Mouse (Mus musculus) layer of hippocampus, adult 11-12 months (tissue): ENCODE measurements around the gene Plvap.

Source experiments
- DNase-seq: peaks from one replicate; pipeline ENCODE4 v3.0.0; 2022; ENCODE audit warnings: low spot score

Gene Plvap

DNA sequence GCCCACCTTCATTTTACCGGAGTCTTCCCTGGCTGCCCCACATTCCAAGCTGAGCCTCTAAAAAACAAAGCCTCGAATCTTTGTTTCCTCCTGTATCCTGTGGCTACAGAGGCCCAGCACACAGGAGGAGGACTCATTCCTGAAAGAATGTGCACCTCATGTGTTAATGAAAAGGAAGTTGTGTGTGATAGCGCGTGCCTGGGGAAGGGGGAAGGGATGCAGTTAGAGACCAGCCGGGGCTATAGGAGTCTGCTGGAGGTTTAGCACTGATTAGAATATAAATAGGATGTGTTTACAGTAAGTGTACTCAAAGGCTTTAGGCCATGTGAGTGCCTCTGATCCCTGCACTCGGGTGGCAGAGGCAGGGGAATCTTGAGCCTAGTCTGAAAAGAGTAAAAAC is 14.7 kb upstream of the Plvap start:
- no peak for DNase-seq

DNA sequence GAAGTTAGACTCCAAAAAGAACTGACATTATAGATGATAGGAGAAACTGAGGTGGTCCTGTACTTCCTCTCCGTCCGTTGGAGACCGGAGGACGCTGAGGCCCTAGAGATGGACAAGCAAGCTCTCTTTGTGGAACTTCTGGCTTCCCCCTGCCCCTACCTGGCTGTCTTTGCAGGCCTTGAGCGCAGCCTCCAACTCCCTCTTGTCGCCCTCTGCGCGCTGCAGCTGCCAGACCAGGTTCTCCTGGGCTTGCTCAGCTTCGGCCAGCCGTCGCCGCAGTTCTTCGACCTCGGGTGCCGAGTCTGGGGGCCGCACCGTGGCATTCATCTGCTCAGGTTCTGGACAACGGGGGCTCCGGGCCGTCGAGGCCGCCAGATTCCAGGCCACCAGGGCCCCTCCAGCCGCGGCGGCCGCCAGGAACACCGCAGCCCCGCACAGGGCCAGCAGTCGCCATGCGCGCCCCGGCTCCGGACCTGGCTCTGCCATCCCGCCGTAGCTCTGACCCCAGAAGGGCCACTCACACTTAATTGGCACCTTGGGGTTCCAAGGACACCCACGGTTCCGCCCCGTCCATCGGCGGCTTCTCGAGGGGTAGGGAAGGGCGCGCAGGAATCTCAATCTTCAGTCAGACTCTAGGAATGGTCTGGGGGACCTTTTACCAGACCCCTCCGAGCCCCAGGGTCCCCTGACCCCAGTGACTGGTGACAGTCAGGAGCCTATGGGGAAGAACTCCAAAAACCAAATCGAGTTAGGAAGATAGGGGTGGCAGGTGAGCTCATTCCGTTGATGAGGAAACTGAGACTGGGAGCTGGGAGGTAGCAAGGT is 13.9 kb upstream of the Plvap start, which contains the start of gene Ccdc194:
TSS of gene Ccdc194 (minus strand) at position 486 of the 825 bp plus-strand sequence.
- DNase-seq: no peak

DNA sequence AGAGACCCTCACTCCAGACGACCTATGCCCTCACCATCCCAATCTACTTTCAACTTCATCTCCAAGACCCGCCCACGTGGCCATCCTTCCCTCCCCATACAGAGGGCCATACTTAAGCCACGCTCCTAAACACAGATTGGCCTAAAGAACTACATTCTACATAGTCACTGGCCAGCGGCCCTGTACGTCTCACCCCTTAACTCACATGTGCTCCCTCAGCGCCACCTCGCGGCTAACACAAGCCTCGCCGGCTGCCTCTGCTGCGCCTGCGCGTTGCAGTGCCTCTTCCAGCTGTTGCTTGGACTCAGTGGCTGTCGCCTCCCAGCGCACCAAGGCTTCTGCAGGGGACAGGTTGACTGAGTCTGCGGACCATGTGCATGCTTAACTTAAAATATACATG is 10.1 kb upstream of the Plvap start:
- peak; percentile 95 for DNase-seq

DNA sequence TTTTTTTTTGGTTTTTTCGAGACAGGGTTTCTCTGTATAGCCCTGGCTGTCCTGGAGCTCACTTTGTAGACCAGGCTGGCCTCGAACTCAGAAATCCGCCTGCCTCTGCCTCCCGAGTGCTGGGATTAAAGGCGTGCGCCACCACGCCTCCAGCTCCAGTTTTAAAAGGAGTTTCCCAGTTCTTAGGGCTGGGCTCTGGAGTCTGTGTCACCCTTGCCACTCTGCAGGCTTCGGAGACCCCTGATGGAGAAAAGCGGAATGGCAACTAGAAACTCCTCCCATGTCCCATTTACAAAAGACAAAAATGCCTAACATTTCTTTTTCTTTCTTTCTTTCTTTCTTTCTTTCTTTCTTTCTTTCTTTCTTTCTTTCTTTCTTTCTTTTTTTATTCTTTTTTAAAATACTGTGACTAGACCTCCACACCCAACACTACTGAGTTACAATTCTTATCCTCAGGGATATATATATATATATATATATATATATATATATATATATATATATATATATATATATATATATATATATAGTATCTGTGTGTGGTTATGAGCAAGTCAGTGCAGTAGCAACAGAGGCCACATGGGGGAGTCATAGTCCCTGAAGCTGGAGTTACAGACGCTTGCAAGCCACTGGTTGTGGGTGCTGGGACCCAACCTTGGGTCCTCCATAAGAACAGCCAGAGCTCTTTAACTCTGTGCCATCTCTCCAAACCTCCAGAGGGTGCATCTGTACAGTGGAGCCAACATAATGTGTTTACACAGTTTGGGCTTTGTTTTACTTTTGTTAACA is 7.7 kb upstream of the Plvap start:
- DNase-seq: peak; percentile 55

DNA sequence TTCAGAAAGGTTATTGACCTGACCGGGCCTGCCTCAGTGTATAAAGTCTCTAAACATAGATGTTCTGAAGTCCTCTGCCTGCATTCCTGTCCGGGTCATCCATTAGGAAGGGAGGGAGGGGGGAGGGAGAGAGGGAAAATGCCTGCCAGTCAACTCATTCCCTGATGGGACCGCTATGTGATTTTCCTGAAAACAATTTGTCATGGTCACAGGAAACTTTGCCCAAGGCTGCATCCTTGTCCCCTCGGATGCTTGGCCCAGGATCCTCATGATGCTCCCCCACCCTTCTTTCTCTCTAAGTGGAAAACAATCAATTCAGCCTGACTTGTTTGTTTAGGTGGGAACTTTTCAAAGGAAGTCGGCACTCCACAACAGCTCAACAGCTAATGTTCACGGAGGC is 5.2 kb upstream of the Plvap start:
- DNase-seq: no peak

DNA sequence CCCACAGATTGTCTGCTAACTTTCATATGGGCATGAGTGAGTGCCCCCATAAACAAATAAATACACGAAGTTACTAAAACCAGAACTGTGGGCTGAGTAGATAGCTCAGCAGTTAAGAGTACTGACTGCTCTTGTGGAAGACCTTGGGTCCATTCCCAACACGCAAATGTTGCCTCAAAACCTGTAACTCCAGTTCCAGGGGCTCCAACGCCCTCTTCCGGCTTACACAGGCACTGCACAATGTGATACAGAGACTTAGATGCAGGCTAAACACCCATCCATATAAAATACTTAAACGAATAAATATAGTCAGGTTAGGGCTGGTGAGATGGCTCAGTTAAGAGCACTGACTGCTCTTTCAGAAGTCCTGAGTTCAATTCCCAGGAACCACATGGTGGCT is 3.5 kb upstream of the Plvap start:
- DNase-seq: no peak

DNA sequence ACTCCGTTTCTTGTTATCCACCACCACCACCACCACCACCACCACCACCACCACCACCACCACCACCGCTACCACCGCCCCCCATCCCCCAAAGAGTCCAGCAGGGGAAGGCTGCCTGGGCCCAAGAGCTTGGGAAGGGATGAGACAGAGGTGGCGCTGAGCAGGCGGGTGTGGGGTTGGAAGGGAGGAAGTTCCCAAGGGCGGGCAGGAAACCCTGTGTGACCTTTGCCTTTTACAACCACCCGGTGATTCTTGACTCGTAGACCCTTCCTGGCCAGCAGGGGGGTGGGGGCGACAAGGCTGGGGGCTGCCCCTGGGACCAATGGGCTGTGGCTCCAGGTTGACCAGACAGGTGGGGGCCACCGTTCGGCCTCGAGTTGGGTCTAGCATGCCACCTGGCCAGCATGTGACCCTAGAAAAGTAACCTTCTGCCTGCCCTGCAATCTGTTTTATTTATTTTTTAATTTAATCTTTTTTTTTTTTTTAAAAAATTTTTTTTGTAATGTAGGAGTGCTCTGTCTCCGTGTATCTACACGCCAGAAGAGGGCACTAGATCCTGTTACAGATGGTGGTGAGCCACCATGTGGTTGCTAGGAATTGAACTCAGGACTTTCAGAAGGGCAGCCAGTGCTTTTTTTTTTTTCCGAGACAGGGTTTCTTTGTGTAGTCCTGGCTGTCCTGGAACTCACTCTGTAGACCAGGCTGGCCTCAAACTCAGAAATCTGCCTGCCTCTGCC is 1.6 kb upstream of the Plvap start:
- DNase-seq: no peak

DNA sequence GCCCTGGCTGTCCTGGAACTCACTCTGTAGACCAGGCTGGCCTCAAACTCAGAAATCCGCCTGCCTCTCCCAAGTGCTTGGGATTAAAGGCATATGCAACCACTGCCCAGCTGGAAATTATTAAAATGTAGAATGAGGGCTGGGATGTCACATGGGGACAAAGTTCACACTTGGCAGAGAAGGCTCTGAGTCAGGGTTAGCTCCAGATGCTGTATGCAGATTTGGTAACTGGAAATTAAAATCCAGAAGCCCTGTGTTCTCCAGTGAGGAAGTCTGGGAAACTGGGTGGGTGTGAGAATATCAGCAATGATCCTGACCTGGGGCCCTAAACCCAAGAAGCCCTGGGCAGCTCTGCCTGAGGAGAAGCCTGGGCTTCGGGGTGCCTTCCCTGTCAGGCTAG is 2.2 kb downstream of the Plvap start:
- DNase-seq: no peak

DNA sequence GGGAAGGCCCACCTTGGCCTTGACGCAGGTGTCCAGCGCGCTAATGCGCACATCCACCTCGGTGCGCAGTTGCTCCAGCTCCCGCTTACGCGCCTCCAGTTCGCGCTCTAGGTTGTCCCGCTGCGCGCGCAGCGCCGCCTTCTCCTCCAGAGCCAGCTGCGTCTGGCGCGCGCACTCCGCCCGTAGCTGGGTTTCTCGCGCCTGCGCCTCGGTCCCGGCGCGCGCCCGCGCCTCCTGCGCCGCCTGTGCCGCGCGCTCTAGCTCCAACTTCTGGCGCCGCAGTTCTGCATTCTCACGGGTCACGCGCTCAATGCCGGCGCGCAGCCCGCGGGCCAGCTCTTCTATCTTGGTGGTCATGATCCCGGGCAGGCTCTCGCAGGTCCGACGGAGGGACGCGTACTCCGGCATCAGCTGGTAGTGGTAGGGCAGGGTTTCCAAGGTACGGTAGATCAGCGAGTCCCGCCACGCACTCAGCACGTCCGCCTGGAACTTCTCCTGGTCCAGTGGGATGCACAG is 3.9 kb downstream of the Plvap start:
- peak; percentile 80 for DNase-seq

DNA sequence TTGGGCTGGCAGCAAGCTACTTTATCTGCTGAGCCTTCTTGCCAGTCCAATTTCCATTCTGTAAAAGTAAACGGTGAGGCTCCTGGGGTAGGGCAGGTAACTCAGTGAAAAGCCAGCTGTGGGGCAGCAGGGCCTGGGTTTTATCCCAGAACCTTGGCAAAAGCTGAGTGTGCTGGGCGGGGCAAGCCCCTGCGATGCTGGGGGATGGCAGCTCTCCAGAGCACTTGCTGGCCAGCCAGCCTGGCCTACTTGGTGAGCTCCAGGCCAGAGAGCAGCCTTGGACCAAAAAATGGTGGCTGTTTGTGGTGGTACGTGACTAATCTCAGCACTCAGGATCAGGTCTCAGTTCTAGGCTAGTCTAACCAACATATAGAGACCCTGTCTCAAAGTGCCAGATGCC is 5.6 kb downstream of the Plvap start:
- no peak for DNase-seq

DNA sequence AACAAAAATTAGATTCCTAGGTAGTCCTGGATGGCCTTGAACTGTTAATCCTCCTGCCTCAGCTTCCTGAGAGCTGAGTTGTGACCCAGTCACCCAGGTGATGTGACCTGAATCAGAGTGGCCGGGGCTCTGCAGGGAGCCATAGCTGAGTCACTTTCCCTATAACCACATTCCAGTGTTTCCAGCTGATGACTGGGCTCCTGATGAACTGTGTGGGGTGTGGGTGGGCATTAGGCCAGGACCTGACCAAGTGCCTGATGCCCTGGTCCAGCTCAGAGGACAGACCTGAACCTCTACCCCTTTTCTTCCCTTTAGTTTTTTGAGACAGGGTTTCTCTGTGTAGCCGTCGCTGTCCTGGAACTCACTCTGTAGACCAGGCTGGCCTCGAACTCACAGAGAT is 6.2 kb downstream of the Plvap start:
- no peak for DNase-seq

DNA sequence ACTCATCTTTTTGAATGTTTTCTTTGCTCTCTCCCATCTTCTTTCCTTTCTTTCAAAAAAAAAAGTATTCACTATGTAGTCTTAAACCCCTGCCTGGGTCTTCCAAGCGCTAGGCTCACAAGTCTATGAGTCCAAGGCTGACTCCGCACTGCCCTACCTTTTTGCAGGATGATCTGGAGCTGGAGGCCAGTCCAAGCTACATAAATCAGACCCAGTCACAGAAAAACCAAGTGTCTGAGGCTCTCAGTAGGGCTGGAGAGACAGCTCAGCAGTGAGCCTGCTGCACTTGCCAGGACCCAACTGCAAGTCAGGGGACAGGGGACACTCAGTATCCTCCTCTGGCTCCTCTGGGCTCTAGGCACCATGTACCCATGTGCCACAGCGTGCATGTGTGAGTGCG is 7.2 kb downstream of the Plvap start:
- DNase-seq: no peak

DNA sequence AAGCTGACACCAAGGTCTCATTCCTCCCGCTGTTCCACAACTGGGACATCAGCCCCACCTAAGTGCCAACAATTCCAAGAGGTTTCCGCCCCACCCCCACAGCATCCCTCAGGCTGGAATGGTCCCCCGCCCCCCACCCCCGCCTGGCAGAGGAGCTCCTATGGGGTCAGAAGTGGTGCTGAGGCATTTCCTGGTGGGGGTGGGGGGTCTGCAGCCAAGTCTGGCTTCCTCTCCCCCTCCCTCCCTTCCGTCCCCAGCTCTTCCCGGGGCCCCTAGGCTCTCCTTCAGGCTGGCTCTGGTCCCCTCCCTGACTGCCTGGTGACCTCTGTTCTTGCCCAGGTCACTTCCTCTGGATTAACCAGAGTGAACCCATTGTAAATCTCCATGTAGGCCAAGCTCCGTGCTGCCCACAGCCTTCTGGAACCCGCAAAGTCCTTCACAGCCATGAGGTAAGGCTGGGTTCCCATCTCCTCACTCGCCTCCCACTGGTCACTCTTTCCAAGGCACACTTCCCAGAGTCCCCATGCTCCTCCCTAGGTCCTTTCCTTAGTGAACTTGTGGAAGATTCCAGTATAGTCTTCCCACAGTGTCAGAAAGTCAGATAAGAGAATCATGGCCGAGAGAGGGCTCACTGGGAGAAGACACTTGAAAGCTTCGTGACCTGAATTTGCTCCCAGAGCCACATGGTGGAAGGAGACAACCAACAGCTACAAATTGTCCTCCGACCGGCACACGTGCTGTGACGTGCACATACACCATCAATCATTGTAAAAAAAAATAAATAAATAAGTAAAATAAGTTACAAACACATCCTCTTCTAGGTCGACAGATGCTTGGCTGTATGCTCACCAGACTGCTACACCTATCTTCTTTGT is 12.5 kb downstream of the Plvap start:
- DNase-seq: no peak

DNA sequence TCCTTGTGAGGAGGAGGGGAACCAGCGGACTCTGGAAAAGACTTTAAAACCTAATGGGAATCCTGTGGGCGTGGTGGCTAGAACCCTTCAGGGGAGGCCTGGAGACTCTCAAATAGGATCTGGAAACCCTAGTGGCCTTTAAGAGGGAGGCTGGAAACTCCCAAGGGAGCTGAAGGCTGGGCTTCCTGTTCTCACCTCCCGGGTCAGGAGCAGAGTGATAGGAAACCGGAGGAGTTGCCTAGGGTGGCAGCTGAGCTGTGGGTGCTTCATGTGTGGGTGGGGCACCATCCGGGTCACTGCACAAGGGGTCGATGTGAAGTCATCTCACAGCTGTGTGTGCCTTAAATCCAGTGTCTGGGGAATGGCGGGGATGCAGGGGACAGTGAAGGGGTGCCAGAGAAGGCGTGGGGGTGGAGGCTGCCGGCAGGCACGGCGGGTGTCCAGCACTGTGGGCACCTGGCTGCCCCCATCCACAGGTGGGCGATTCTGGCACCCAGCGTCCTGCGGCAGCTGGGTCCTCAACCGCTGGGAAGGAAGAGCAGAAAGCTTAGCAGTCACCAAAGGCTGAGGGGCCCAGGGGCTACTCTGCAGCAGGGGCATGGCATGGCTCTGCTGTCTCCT is 13.6 kb downstream of the Plvap start:
- no peak for DNase-seq

DNA sequence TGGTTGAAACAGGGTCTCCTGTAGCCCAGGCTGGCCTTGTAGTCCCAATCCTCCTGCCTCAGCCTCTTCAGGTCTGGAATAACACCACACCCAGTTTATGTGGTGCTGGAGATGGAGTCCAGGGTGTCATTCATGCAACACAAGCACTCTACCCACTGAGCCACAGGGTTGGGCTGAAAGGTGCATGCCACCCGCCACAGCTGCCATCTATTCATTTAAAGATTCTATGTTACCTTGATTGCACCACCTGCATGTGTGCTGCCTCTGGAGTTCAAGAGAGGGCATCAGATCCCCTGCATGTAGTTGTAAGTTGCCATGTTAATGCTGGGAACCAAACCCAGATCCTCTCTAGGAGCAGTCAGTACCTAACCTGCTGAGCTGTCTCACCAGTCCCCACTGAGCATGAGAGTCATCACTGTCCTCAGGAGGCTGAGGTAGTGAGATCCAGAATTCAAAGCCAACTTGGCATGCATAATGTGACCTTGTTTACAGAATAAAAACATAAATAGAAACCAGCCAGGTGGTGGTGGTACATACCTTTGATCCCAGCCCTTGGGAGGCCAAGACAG is 14.4 kb downstream of the Plvap start:
- DNase-seq: no peak

DNA sequence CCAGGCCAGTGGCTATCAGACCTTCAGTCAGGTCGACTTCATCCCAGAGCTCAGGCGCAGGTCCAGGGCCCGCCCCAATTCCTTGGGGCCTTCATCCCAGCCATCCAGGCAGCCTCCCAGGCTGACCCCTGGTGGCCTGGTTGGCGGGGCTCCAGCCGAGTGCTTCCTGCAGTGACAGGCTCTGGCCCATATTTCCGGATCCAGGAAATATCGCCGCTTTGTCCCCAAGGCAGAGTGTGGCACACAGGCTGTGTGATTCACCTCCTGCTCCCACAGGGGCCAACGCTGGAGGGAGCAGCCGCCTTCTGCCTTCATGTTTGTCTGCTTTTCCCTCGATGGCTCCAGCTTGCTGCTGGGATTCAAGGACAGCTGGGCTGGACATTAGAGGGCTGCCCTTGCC is 15.1 kb downstream of the Plvap start:
- peak; percentile 58 for DNase-seq

DNA sequence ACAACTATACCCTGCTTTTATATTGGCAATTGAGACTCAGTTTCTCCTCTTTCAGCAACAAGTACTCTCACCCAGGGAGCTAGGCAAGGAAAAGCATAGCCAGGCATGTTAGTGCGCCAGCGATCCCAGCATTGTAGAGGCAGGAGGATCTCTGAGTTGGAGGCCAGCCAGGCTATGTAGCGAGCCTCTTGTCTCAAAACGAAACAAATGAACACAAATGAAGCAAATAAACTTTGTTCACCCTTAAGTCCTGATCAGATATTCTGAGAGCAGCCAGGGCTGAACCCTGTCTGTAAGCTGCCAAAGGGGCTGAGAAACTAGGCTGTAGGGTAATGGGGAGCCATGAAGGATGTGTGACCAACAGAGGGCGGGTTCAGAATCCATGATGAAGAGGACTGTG is 15.7 kb downstream of the Plvap start:
- DNase-seq: no peak

DNA sequence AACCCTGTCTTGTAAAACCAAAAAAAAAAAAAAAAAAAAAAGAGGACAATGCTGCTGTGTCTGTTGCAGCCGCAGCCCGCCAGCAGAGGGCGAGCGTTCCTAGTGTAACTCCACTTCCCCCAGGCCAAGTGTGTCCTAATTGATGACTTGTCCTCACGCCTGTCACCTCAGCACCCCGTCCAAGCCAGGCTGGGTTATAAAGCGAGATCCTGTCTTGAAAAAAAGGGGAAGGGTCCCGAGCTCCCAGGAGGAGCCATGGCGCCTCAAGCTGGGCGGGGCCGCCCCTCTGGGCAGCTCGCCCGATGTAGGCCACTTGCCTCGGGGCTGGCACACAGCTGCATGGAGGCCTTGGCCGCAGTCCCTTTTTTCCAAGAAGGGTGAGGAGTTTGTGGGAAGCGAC is 16.5 kb downstream of the Plvap start:
- peak; percentile 86 for DNase-seq

DNA sequence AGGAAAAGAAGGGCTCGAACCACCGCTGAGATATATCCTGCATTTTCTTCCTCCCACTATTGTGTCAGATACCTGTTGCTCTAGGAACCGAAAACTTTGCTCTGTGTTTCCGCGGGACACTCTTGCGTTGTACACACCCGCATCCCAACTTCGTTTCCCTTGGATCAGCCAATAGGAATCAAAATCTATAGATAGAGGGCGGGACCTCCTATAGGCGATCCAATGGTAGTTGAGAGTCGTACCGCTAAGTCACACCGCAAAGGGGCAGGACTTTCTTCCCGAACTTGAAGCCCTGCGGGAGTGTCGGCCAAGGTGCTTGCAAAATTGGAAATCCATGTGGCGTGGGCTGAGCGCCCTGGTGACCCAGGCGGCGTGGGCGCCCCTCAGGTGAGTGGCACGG is 23.1 kb downstream of the Plvap start:
- DNase-seq: peak; percentile 89

DNA sequence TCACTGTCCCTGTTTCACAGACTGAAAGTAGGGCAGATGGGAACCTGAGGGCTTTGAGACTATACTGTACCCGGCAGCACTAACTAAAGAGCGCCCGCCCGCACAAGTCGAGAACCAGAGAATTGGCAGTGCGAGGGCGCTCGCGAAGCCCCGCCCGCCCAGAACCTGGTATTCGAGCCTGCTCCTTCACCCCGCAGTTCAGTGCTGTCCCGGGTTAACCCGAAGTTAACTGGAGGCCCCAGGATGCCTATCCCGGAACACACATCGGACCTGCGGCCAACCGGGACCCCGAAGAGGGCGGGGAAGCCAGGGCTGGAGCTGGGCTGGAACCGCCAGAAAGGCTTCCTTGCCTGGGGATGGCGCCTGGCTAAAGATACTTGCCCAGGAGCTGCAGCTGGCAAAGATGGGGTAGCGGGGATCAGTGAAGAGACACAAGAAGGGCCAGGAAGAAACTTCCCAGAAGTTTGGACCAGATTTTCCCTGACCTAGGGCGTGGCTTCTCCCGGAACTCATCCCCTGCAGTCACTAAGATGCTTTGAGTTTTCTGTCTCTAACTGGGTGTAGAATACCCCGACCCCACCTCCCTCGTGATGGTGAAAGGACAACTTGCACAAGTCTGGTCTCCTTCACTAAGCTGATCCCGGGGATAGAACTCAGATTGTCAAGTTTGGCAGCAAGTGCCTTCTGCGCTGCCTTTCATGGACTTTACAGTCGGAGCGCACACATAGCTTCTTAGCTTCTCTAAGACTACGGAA is 23.7 kb downstream of the Plvap start, which contains the start of gene Gtpbp3:
TSS of gene Gtpbp3 (plus strand) at position 413 of the 755 bp plus-strand sequence.
- peak; percentile 78 for DNase-seq
